Mouse (Mus musculus): ENCODE results near the gene Tuba4a. TPM values are rescaled to one million over a fixed set of nuclear protein-coding genes. Genes with fewer than 3 reads are reported as not detected.
"Not testable (repeated sequence)": the region's sequence is repeated elsewhere in the genome, so short reads cannot be mapped to it uniquely, and the experiment has no call there.

Tuba4a gene
- polyA plus RNA-seq, 1 experiment from 2014 or later = 102 TPM

GRCm38 (mm10) chr1:75236117-75237050, 16.7 kb upstream of the Tuba4a start, which contains the start of gene Dnajb2:
Dnajb2 (plus strand) TSS chr1:75236406.
- under 1% methylated on average over 59 of the region's 64 CpGs for WGBS
- H3K36me3 ChIP-seq (ENCODE audit: insufficient read depth, low read length) = peaks cover 10% of the 10 kb centered on the region; the same call in 1 of the 2 replicates
- H3K4me2 ChIP-seq (replicated peaks; ENCODE audit: low read depth, low read length) = peak within 1 kb of the TSS; percentile 93
- H3K9me3 ChIP-seq (ENCODE audit: low read length) = no peaks in the 10 kb centered on the region
- ATAC-seq (ENCODE audit: low FRiP score, low TSS enrichment) = peak; percentile 96
- H3K27me3 ChIP-seq (ENCODE audit: insufficient read depth, low read length) = no peaks in the 10 kb centered on the region
- H3K27ac ChIP-seq (ENCODE audit: low read length) = peak within 1 kb of the TSS; percentile 86
- peaks cover 10% of the 10 kb centered on the region for H3K4me1 ChIP-seq (ENCODE audit: insufficient read depth, low read length)
- H3K9ac ChIP-seq (replicated peaks; ENCODE audit: low read length) = peak within 1 kb of the TSS; percentile 81
- peak within 1 kb of the TSS; percentile 72 for H3K4me3 ChIP-seq (ENCODE audit: low read length)

GRCm38 (mm10) chr1:75234606-75235005, 14.9 kb upstream of the Tuba4a start:
- Histone ChIP-seq H3K4me1 (ENCODE audit: insufficient read depth, low read length) (peaks cover 10% of the 10 kb centered on the region), H3K4me3 (ENCODE audit: low read length) (no peak overlapping the region), H3K27ac (ENCODE audit: low read length) (no peak overlapping the region), H3K9me3 (ENCODE audit: low read length) (no peaks in the 10 kb centered on the region), H3K36me3 (ENCODE audit: insufficient read depth, low read length) (peaks cover 2% of the 10 kb centered on the region; the same call in 1 of the 2 replicates), H3K9ac (replicated peaks; ENCODE audit: low read length) (peak overlapping the region; percentile 5; the same call in 1 of the 2 replicates), H3K27me3 (ENCODE audit: insufficient read depth, low read length) (no peaks in the 10 kb centered on the region), H3K4me2 (replicated peaks; ENCODE audit: low read depth, low read length) (0 out of 2 replicates have a peak overlapping the region, but pooled peaks have one; percentile 4)
- WGBS = 1% methylated on average over 8 of the region's 8 CpGs
- ATAC-seq (ENCODE audit: low FRiP score, low TSS enrichment) = no peak

- not testable (repeated sequence) for H3K9ac ChIP-seq (replicated peaks; ENCODE audit: low read length); H3K9me3 ChIP-seq (ENCODE audit: low read length); H3K4me1 ChIP-seq (ENCODE audit: insufficient read depth, low read length); H3K36me3 ChIP-seq (ENCODE audit: insufficient read depth, low read length); H3K4me2 ChIP-seq (replicated peaks; ENCODE audit: low read depth, low read length); ATAC-seq (ENCODE audit: low FRiP score, low TSS enrichment); H3K27ac ChIP-seq (ENCODE audit: low read length); H3K4me3 ChIP-seq (ENCODE audit: low read length); H3K27me3 ChIP-seq (ENCODE audit: insufficient read depth, low read length)
- WGBS = 66% methylated on average over 4 of the region's 4 CpGs
Observed at GRCm38 (mm10) chr1:75232489-75232888, 12.8 kb upstream of the Tuba4a start.

- Histone ChIP-seq H3K4me2 (replicated peaks; ENCODE audit: low read depth, low read length) (no peak within 1 kb of the TSS), H3K36me3 (ENCODE audit: insufficient read depth, low read length) (no peaks in the 10 kb centered on the region), H3K9ac (replicated peaks; ENCODE audit: low read length) (no peak within 1 kb of the TSS), H3K4me1 (ENCODE audit: insufficient read depth, low read length) (peaks cover 5% of the 10 kb centered on the region), H3K4me3 (ENCODE audit: low read length) (no peak within 1 kb of the TSS), H3K27ac (ENCODE audit: low read length) (no peak within 1 kb of the TSS), H3K9me3 (ENCODE audit: low read length) (no peaks in the 10 kb centered on the region), H3K27me3 (ENCODE audit: insufficient read depth, low read length) (no peaks in the 10 kb centered on the region)
- ATAC-seq (ENCODE audit: low FRiP score, low TSS enrichment) = no peak
- WGBS = 82% methylated on average over 5 of the region's 5 CpGs
Observed at GRCm38 (mm10) chr1:75231664-75232152, 12.0 kb upstream of the Tuba4a start, which contains the start of gene A630095N17Rik. A630095N17Rik (minus strand) TSS chr1:75232102.

- Histone ChIP-seq H3K9ac (replicated peaks; ENCODE audit: low read length) (no peak overlapping the region), H3K4me2 (replicated peaks; ENCODE audit: low read depth, low read length) (no peak overlapping the region), H3K27me3 (ENCODE audit: insufficient read depth, low read length) (no peaks in the 10 kb centered on the region), H3K27ac (ENCODE audit: low read length) (no peak overlapping the region), H3K36me3 (ENCODE audit: insufficient read depth, low read length) (no peaks in the 10 kb centered on the region), H3K9me3 (ENCODE audit: low read length) (no peaks in the 10 kb centered on the region), H3K4me1 (ENCODE audit: insufficient read depth, low read length) (peaks cover 4% of the 10 kb centered on the region), H3K4me3 (ENCODE audit: low read length) (no peak overlapping the region)
- 71% methylated on average over 4 of the region's 4 CpGs for WGBS
- ATAC-seq (ENCODE audit: low FRiP score, low TSS enrichment) = no peak
Observed at GRCm38 (mm10) chr1:75231224-75231623, 11.6 kb upstream of the Tuba4a start.

GRCm38 (mm10) chr1:75230335-75230994, 10.8 kb upstream of the Tuba4a start:
- no peak overlapping the region for H3K4me2 ChIP-seq (replicated peaks; ENCODE audit: low read depth, low read length)
- no peaks in the 10 kb centered on the region for H3K36me3 ChIP-seq (ENCODE audit: insufficient read depth, low read length)
- H3K4me1 ChIP-seq (ENCODE audit: insufficient read depth, low read length) = no peaks in the 10 kb centered on the region
- no peaks in the 10 kb centered on the region for H3K27me3 ChIP-seq (ENCODE audit: insufficient read depth, low read length)
- WGBS = 68% methylated on average over 7 of the region's 7 CpGs
- H3K9me3 ChIP-seq (ENCODE audit: low read length) = no peaks in the 10 kb centered on the region
- no peak overlapping the region for H3K9ac ChIP-seq (replicated peaks; ENCODE audit: low read length)
- no peak for ATAC-seq (ENCODE audit: low FRiP score, low TSS enrichment)
- H3K4me3 ChIP-seq (ENCODE audit: low read length) = no peak overlapping the region
- no peak overlapping the region for H3K27ac ChIP-seq (ENCODE audit: low read length)

GRCm38 (mm10) chr1:75229158-75229557, 9.5 kb upstream of the Tuba4a start:
- WGBS = 74% methylated on average over 4 of the region's 4 CpGs
- Histone ChIP-seq H3K9me3 (ENCODE audit: low read length) (no peaks in the 10 kb centered on the region), H3K36me3 (ENCODE audit: insufficient read depth, low read length) (no peaks in the 10 kb centered on the region), H3K4me2 (replicated peaks; ENCODE audit: low read depth, low read length) (no peak overlapping the region), H3K4me1 (ENCODE audit: insufficient read depth, low read length) (no peaks in the 10 kb centered on the region), H3K27me3 (ENCODE audit: insufficient read depth, low read length) (no peaks in the 10 kb centered on the region), H3K4me3 (ENCODE audit: low read length) (no peak overlapping the region), H3K9ac (replicated peaks; ENCODE audit: low read length) (no peak overlapping the region), H3K27ac (ENCODE audit: low read length) (no peak overlapping the region)
- ATAC-seq (ENCODE audit: low FRiP score, low TSS enrichment) = no peak

- Histone ChIP-seq H3K9me3 (ENCODE audit: low read length) (no peaks in the 10 kb centered on the region), H3K9ac (replicated peaks; ENCODE audit: low read length) (no peak overlapping the region), H3K4me3 (ENCODE audit: low read length) (no peak overlapping the region), H3K4me1 (ENCODE audit: insufficient read depth, low read length) (no peaks in the 10 kb centered on the region), H3K27ac (ENCODE audit: low read length) (no peak overlapping the region), H3K36me3 (ENCODE audit: insufficient read depth, low read length) (no peaks in the 10 kb centered on the region), H3K27me3 (ENCODE audit: insufficient read depth, low read length) (no peaks in the 10 kb centered on the region), H3K4me2 (replicated peaks; ENCODE audit: low read depth, low read length) (no peak overlapping the region)
- no peak for ATAC-seq (ENCODE audit: low FRiP score, low TSS enrichment)
- whole genome bisulfite sequencing = 85% methylated on average over 1 of the region's 1 CpGs
Observed at GRCm38 (mm10) chr1:75227653-75228052, 8.0 kb upstream of the Tuba4a start.

GRCm38 (mm10) chr1:75226138-75226537, 6.5 kb upstream of the Tuba4a start:
- ATAC-seq (ENCODE audit: low FRiP score, low TSS enrichment) = no peak
- Histone ChIP-seq H3K4me2 (replicated peaks; ENCODE audit: low read depth, low read length) (no peak overlapping the region), H3K4me3 (ENCODE audit: low read length) (no peak overlapping the region), H3K27ac (ENCODE audit: low read length) (no peak overlapping the region), H3K4me1 (ENCODE audit: insufficient read depth, low read length) (no peaks in the 10 kb centered on the region), H3K27me3 (ENCODE audit: insufficient read depth, low read length) (peaks cover 4% of the 10 kb centered on the region), H3K36me3 (ENCODE audit: insufficient read depth, low read length) (no peaks in the 10 kb centered on the region), H3K9ac (replicated peaks; ENCODE audit: low read length) (no peak overlapping the region), H3K9me3 (ENCODE audit: low read length) (no peaks in the 10 kb centered on the region)
- 46% methylated on average over 2 of the region's 2 CpGs for WGBS
